Mouse (Mus musculus): Measurements from ENCODE around the gene Ank3.
A peak's percentile ranks its signal among the peaks of the same experiment; 100 is the strongest.

The Ank3 gene

DNA sequence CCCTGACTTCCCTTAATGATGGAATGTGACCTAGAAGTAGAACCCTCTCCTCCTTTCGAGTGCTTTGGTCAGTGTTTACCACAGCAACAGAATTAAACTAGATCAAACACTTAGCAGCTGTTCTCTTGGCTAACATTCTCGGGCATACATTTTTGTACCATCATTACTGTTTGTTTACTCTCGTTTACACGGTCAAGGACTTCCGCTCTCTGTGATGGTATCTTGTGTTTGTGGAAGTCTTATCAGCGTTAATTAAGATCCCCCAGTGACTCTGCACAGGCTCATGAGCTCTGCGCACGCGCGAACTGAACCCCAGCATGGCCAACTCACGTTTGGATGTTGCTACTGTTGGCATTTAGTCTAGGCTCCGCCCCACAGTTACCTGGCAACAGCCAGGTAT is 16.3 kb downstream of the Ank3 start:
- DNase-seq (ENCODE audit: low spot score in 2 of 2): no peak

DNA sequence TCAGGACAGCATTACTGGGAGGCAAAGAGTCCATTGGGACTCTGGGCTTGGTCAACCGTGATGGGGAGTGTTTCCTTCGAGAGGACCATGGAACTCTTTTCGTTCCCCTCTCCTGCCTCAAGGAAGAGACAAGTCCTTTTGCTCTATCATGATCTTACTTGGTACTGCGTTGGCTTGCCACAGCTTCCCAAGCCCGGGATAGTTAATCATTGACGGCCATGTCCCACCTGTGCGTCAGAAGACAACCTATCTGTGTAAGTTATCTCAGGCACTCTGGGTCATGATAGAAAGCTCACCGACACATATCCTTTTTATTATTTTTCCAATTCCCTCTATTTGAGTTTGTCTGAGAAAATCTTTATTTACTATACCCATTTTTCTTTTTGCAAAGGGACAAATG is 20.1 kb downstream of the Ank3 start:
- DNase-seq (ENCODE audit: low spot score in 2 of 2): no peak

DNA sequence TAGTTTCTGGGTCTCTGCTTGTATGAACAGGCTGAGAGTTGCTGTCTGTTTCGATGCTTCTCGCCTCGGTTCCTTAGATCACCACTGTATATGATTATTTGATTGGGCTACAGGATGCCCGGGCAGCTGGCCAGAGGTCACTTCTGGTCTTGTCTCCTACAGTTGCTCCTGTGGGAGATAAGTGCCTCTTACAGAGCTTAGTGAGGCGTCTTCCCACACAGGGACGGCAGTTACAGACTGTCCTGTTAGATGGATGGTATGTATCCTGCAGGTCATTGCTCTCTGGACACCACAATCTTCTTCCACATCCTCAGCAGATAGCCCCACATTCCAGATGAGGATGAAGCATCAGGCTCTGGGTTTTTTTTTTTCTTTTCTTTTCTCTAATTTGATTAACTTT is 21.7 kb downstream of the Ank3 start:
- DNase-seq (ENCODE audit: low spot score in 2 of 2): no peak

GRCm38 (mm10) chr10:69424051-69424450 is 25.5 kb downstream of the Ank3 start:
- DNase-seq (ENCODE audit: low spot score in 2 of 2): no peak

- no peak for DNase-seq (ENCODE audit: low spot score in 2 of 2)
These were observed 31.6 kb downstream of the Ank3 start for GRCm38 (mm10) chr10:69430138-69430537.

DNA sequence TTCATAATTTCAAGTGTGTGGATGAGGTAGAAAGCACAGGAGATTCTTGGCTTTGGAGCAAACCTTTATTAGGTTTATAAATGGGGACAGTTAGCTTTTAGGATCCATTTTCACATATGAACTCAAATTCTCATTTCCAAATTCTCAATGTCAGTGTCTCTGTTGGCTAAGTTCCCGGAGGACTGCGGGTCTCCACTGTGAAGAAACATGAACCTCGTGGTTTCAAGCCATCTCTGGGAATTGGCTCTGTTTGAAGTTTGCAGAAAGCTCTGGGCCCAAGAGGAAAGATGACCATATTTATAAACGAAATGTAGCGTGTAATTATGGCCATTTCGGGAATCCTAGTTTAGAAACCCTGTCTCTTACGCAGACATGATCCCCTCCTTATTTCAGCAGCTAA is 32.5 kb downstream of the Ank3 start:
- DNase-seq (ENCODE audit: low spot score in 2 of 2): no peak

- DNase-seq (ENCODE audit: low spot score in 2 of 2): no peak
These were observed 36.6 kb downstream of the Ank3 start for GRCm38 (mm10) chr10:69435213-69435612.

DNA sequence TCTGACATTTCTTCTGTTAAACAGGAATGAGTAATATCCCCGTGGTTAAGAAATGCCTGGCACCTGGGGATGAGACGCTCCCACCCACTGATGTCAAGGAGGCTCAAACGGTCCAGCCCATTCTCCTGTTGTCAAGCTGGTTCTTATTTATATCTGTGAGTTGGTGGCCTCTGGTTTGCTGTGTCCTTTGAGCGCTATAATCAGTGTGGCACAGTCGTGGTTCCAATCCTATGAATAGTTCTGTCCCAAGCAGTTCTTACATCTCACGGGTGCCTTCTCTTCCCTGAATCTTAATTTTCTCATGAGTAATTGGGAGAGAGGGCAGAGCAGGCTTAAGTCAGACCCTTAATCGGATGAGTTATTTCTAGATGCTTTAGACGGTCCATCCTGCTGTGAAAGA is 40.9 kb downstream of the Ank3 start:
- no peak for DNase-seq (ENCODE audit: low spot score in 2 of 2)

GRCm38 (mm10) chr10:69444546-69444945 is 46.0 kb downstream of the Ank3 start:
- DNase-seq (ENCODE audit: low spot score in 2 of 2): no peak

DNA sequence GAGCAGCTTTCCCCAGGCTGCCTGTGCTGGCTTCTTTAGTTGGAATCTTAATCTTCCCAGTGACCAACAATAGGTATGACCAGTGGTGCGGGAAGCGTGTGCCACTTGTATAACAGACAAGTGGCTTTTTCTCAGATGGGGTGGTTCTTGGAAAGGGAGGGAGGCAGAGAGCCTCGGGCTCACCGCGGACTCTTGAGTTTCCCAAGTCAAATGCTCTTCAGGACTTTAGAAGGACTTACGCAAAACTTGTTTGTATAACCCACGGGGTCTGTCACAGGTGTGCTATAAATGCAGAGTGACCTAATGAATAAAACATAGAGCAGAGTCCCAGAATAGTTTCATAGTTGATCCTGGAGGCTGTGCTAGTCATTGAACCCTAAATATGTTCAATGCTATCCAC is 47.4 kb downstream of the Ank3 start:
- DNase-seq (ENCODE audit: low spot score in 2 of 2): no peak

DNA sequence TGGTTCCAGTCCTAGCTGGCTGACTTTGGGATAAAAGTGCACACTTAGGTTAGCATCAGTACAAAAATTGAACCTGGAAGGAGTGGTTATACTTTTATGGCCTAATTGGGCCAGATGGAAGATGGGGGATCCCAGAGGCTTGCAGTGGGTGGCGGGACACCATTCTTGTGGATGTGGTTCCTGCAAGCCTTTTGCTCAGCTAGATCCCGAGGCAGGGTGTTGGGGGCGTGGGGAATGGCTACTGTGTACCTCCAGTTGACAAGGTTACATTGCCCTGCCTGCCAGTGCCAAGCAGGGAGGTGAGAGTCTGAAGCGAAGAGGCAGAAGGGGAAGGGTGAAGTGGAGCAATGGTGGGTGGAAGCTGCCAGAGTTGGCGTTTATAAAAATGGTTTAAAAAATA is 48.0 kb downstream of the Ank3 start:
- DNase-seq (ENCODE audit: low spot score in 2 of 2): no peak

DNA sequence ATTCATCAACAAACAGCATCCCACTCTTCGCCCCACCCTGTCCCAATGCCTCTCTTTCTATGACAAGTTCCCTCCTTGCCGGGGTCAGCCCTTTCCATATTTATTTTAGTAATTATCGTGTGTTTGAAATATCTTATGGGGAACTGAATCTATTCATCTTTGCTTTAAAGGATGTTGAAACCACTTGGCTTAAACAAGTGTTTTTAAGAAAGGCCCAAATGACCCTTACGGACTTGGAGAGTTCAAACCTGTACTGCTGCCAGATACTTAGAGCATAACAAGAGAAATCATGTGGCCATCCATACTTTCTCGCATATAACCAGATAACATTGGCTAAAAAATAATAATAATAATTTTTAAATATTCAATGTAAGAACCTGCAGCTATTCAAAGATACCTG is 48.7 kb downstream of the Ank3 start:
- DNase-seq (ENCODE audit: low spot score in 2 of 2): no peak

GRCm38 (mm10) chr10:69448174-69448573 is 49.6 kb downstream of the Ank3 start:
- DNase-seq (ENCODE audit: low spot score in 2 of 2): no peak

DNA sequence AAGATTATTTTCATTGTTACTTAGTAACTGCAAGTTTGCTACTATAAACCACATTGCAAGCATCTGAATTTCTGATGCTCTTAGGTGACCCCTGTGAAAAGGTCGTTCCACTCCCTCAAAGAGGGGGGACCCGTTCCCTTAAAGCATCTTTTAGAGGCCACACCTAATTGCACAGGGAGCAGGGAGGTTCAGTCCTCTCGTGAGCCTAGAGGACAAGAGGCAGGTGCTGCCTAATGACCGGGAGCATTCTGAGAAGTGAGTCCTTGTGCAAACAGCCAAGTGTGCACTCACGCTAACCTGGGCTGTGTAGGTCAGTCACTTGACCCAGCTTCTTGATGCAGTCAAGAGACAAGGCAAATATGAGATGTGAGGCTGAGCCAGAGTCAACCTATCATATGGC is 52.4 kb downstream of the Ank3 start:
- no peak for DNase-seq (ENCODE audit: low spot score in 2 of 2)

GRCm38 (mm10) chr10:69452180-69452977 is 53.8 kb downstream of the Ank3 start:
- peak in 1 of 2 experiments; percentile 42 for DNase-seq (ENCODE audit: low spot score in 2 of 2)

GRCm38 (mm10) chr10:69453531-69453930 is 55.0 kb downstream of the Ank3 start:
- no peak for DNase-seq (ENCODE audit: low spot score in 2 of 2)

DNA sequence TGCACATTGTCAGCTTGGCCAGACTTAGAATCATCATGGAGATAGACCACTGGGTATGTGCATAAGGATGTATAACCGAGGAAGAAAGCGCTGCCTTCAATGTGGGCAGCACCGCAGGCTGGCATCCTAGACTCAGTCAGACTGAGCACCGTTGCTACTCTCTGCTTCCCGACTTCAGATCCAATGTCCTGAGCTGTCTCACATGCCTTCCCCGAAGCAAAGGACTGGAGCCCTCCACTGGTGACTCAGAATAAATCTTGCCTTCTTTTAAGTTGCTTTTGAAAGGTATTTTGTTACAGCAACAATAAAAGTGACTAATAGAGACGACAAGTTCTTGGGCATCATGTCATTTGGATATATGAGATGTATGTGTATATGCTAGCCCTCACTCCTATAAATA is 55.9 kb downstream of the Ank3 start:
- no peak for DNase-seq (ENCODE audit: low spot score in 2 of 2)

DNA sequence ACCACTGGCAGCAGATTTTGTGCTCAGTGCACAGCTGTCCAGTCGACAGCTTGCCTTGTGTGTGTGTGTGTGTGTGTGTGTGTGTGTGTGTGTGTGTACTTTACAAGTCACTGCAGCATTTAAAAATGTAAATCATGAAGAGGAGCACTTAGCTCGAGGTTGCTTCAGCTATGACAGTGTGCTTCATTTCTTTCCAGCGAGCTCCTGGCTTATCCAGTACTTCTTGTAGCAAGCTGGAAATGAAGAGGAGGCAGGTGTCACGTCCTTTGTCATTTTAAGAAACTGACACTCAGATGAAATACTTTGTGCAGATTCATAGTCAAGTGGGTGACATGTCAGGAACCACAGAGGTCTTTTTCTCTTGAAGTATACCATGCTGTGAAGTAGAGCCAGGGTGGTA is 66.3 kb downstream of the Ank3 start:
- no peak for DNase-seq (ENCODE audit: low spot score in 2 of 2)

- peak in 1 of 2 experiments; percentile 53 for DNase-seq (ENCODE audit: low spot score in 2 of 2)
These were observed 67.1 kb downstream of the Ank3 start for GRCm38 (mm10) chr10:69465558-69466200.

DNA sequence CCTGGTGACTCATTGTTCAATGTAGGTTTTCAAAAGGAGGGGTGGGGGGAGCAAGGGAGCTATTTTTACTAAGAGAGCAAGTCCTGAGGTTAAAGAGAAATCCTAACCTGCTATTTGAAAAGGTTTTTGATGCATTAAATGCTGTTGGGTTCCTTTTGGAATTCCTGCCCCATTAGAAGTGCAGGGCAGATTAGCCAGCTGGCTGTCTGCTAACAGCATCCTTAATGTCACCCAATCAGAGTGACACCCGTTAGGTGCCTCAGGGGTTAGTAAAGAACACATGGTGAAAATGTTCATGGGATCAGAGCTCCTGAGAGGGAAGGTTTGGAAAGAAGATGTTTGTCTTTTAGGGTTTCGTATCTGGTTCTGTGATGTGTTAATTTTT is 67.6 kb downstream of the Ank3 start:
- DNase-seq (ENCODE audit: low spot score in 2 of 2): no peak

DNA sequence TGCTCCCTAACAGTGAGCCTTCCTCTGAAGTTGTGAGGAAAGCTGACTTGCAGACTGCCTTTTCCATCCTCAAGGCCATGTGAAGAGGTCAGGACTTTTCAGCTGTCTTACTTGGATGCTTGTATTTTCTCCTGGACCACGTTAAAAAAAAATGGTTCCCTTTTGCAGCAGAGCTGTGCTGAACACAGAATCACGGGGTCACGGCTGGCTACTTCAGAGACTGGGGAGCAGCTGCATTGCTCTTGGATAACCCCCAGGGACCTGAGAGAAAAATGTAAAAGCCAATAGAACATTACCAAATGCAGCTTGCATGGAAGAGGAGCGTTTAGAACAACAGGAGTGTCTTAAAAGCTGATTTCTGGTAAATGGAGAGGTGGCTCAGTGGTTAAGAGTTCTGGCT is 68.0 kb downstream of the Ank3 start:
- no peak for DNase-seq (ENCODE audit: low spot score in 2 of 2)

DNA sequence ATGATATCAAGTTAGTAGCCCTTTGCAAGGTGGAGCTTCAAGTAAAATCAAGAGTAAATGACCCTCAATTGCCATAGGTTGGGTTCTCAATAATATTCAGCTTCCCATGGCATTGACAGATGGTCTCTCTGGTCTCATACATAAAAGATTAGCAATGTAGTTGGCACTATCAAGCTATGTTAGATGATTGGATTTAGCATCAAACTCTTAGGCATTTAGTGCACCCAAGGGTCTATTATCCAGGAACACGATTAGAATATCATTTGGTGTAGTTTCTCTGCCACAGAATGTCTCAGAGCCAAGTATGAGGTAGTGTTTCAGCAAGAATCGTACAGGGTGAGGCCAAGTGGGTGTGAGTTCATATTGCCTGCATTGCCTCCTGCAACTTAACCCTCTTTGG is 68.6 kb downstream of the Ank3 start:
- no peak for DNase-seq (ENCODE audit: low spot score in 2 of 2)

GRCm38 (mm10) chr10:69471841-69472240 is 73.3 kb downstream of the Ank3 start:
- no peak for DNase-seq (ENCODE audit: low spot score in 2 of 2)

GRCm38 (mm10) chr10:69476871-69477270 is 78.3 kb downstream of the Ank3 start:
- DNase-seq (ENCODE audit: low spot score in 2 of 2): no peak
